Mouse (Mus musculus) neural tube, embryonic 12.5 days (tissue): ENCODE results near the gene Ankfn1. TPM values are rescaled to one million over a fixed set of nuclear protein-coding genes. Genes with fewer than 3 reads are reported as not detected.

ENCODE experiments used
- ATAC-seq: fragments of 200-750 bp; cut with Nextera tagmentation; 2 replicates; pipeline ENCODE4 v1.8.0; 2017; ENCODE audit warnings: low read depth, mild to moderate bottlenecking, moderate TSS enrichment, moderate library complexity; ENCODE audit not compliant: low FRiP score
- H3K27ac ChIP-seq: fragments of 300-500 bp; sonication (generic); 2 replicates; pipeline ENCODE4 v1.5.1; 2016
- H3K27me3 ChIP-seq: fragments of 300-500 bp; sonication (generic); replicated peaks from 2 replicates; pipeline ENCODE4 v1.6.1; 2016; ENCODE audit warnings: mild to moderate bottlenecking
- H3K36me3 ChIP-seq: fragments of 300-500 bp; sonication (generic); 2 replicates; pipeline ENCODE4 v1.6.1; 2016; ENCODE audit warnings: mild to moderate bottlenecking
- H3K4me1 ChIP-seq: fragments of 300-500 bp; sonication (generic); 2 replicates; pipeline ENCODE4 v1.6.1; 2016
- H3K4me2 ChIP-seq: fragments of 300-500 bp; sonication (generic); replicated peaks from 2 replicates; pipeline ENCODE4 v1.6.1; 2016; ENCODE audit warnings: mild to moderate bottlenecking
- H3K4me3 ChIP-seq: fragments of 300-500 bp; sonication (generic); 2 replicates; pipeline ENCODE4 v1.5.1; 2016
- H3K9ac ChIP-seq: fragments of 300-500 bp; sonication (generic); 2 replicates; pipeline ENCODE4 v1.6.1; 2016; ENCODE audit warnings: mild to moderate bottlenecking
- H3K9me3 ChIP-seq: fragments of 300-500 bp; sonication (generic); 2 replicates; pipeline ENCODE4 v1.6.1; 2016; ENCODE audit warnings: mild to moderate bottlenecking
- WGBS: fragments of 180-500 bp; shearing (Covaris S2); methylation state at CpG from one replicate; pipeline ENCODE4 v1.1.7; 2016; 5-methylcytosine and 5-hydroxymethylcytosine counted together
- polyA plus RNA-seq: library from polyadenylated mRNA; unstranded; fragments of >200 nt; fragmentation: Nextera tagmentation; extraction: Ambion mirVana; gene quantifications from 2 replicates; pipeline ENCODE4 v1.2.1, GENCODE M21; 2016

Ankfn1 gene
- polyA plus RNA-seq, 1 experiment from 2014 or later, result 1.2 TPM

GRCm38 (mm10) chr11:89608071-89608470, 169.4 kb downstream of the Ankfn1 start:
- H3K9me3 ChIP-seq, result no peaks in the 10 kb centered on the region
- H3K4me3 ChIP-seq, result no peak overlapping the region
- no peak for ATAC-seq
- H3K4me2 ChIP-seq, result no peak overlapping the region
- H3K27me3 ChIP-seq, result no peaks in the 10 kb centered on the region
- WGBS, result 78% methylated on average over 7 of the region's 7 CpGs
- H3K36me3 ChIP-seq, result no peaks in the 10 kb centered on the region
- H3K9ac ChIP-seq, result no peak overlapping the region
- H3K27ac ChIP-seq, result no peak overlapping the region
- H3K4me1 ChIP-seq, result 0 out of 2 replicates have a peak, but pooled peaks cover 5% of the 10 kb centered on the region

DNA sequence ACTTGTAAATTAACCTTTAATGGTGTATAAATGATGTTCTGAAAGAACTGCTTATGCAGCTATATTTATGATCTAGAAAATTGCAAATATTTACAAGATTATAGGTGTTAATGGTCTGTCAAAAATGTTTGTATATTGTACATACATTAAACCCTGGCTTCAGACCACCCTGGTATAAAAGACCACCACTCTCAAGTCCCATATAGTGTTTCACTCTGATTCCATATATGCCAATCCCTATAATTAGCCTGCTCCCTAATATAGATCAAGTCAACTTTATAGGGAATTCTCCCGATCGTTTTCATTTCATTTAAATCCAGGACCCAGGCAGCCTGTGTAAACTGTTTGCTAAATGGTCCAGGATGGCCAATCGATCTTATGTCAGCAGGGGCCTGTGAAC, 170.2 kb downstream of the Ankfn1 start:
- WGBS, result 88% methylated on average over 3 of the region's 3 CpGs
- no peak for ATAC-seq
- H3K27ac ChIP-seq, result no peak overlapping the region
- H3K27me3 ChIP-seq, result no peaks in the 10 kb centered on the region
- no peak overlapping the region for H3K4me3 ChIP-seq
- H3K9me3 ChIP-seq, result no peaks in the 10 kb centered on the region
- no peak overlapping the region for H3K4me2 ChIP-seq
- H3K36me3 ChIP-seq, result no peaks in the 10 kb centered on the region
- 0 out of 2 replicates have a peak, but pooled peaks cover 5% of the 10 kb centered on the region for H3K4me1 ChIP-seq
- no peak overlapping the region for H3K9ac ChIP-seq

- Histone ChIP-seq H3K9me3 (no peaks in the 10 kb centered on the region), H3K27ac (no peak overlapping the region), H3K4me1 (0 out of 2 replicates have a peak, but pooled peaks cover 5% of the 10 kb centered on the region), H3K27me3 (no peaks in the 10 kb centered on the region), H3K36me3 (no peaks in the 10 kb centered on the region), H3K4me3 (no peak overlapping the region), H3K4me2 (no peak overlapping the region), H3K9ac (no peak overlapping the region)
- no peak for ATAC-seq
- 85% methylated on average over 6 of the region's 6 CpGs for WGBS
These were observed 171.1 kb downstream of the Ankfn1 start for GRCm38 (mm10) chr11:89606346-89606745.

- H3K27ac ChIP-seq, result no peak overlapping the region
- no peak overlapping the region for H3K4me2 ChIP-seq
- no peak for ATAC-seq
- no peak overlapping the region for H3K4me3 ChIP-seq
- 78% methylated on average over 5 of the region's 5 CpGs for WGBS
- H3K9me3 ChIP-seq, result no peaks in the 10 kb centered on the region
- H3K27me3 ChIP-seq, result no peaks in the 10 kb centered on the region
- H3K36me3 ChIP-seq, result no peaks in the 10 kb centered on the region
- no peak overlapping the region for H3K9ac ChIP-seq
- no peaks in the 10 kb centered on the region for H3K4me1 ChIP-seq
These were observed 174.5 kb downstream of the Ankfn1 start for GRCm38 (mm10) chr11:89602966-89603365.

GRCm38 (mm10) chr11:89600921-89601515, 176.4 kb downstream of the Ankfn1 start:
- H3K4me2 ChIP-seq, result no peak overlapping the region
- ATAC-seq, result no peak
- no peak overlapping the region for H3K27ac ChIP-seq
- H3K9ac ChIP-seq, result no peak overlapping the region
- H3K27me3 ChIP-seq, result no peaks in the 10 kb centered on the region
- H3K36me3 ChIP-seq, result no peaks in the 10 kb centered on the region
- no peak overlapping the region for H3K4me3 ChIP-seq
- H3K9me3 ChIP-seq, result no peaks in the 10 kb centered on the region
- 91% methylated on average over 8 of the region's 8 CpGs for WGBS
- H3K4me1 ChIP-seq, result no peaks in the 10 kb centered on the region

- Histone ChIP-seq H3K27ac (no peak overlapping the region), H3K9ac (no peak overlapping the region), H3K9me3 (no peaks in the 10 kb centered on the region), H3K4me1 (no peaks in the 10 kb centered on the region), H3K4me3 (no peak overlapping the region), H3K4me2 (no peak overlapping the region), H3K27me3 (no peaks in the 10 kb centered on the region), H3K36me3 (no peaks in the 10 kb centered on the region)
- WGBS, result 88% methylated on average over 10 of the region's 10 CpGs
- no peak for ATAC-seq
These were observed 187.1 kb downstream of the Ankfn1 start for GRCm38 (mm10) chr11:89590273-89590874.

- ATAC-seq, result no peak
- 63% methylated on average over 2 of the region's 2 CpGs for WGBS
- Histone ChIP-seq H3K36me3 (no peaks in the 10 kb centered on the region), H3K4me2 (no peak overlapping the region), H3K9me3 (no peaks in the 10 kb centered on the region), H3K4me3 (no peak overlapping the region), H3K27me3 (no peaks in the 10 kb centered on the region), H3K9ac (no peak overlapping the region), H3K27ac (no peak overlapping the region), H3K4me1 (no peaks in the 10 kb centered on the region)
These were observed 191.1 kb downstream of the Ankfn1 start for GRCm38 (mm10) chr11:89586341-89586740.

GRCm38 (mm10) chr11:89579826-89580225, 197.6 kb downstream of the Ankfn1 start:
- no peak overlapping the region for H3K4me2 ChIP-seq
- WGBS, result 83% methylated on average over 6 of the region's 6 CpGs
- H3K9me3 ChIP-seq, result no peaks in the 10 kb centered on the region
- H3K9ac ChIP-seq, result no peak overlapping the region
- no peak for ATAC-seq
- no peaks in the 10 kb centered on the region for H3K4me1 ChIP-seq
- H3K27me3 ChIP-seq, result no peaks in the 10 kb centered on the region
- no peak overlapping the region for H3K27ac ChIP-seq
- H3K36me3 ChIP-seq, result no peaks in the 10 kb centered on the region
- H3K4me3 ChIP-seq, result no peak overlapping the region

- Histone ChIP-seq H3K4me3 (no peak overlapping the region), H3K9ac (no peak overlapping the region), H3K9me3 (no peaks in the 10 kb centered on the region), H3K27me3 (no peaks in the 10 kb centered on the region), H3K4me1 (no peaks in the 10 kb centered on the region), H3K36me3 (no peaks in the 10 kb centered on the region), H3K4me2 (no peak overlapping the region), H3K27ac (no peak overlapping the region)
- 68% methylated on average over 4 of the region's 4 CpGs for WGBS
- no peak for ATAC-seq
These were observed 198.3 kb downstream of the Ankfn1 start for GRCm38 (mm10) chr11:89579111-89579510.

DNA sequence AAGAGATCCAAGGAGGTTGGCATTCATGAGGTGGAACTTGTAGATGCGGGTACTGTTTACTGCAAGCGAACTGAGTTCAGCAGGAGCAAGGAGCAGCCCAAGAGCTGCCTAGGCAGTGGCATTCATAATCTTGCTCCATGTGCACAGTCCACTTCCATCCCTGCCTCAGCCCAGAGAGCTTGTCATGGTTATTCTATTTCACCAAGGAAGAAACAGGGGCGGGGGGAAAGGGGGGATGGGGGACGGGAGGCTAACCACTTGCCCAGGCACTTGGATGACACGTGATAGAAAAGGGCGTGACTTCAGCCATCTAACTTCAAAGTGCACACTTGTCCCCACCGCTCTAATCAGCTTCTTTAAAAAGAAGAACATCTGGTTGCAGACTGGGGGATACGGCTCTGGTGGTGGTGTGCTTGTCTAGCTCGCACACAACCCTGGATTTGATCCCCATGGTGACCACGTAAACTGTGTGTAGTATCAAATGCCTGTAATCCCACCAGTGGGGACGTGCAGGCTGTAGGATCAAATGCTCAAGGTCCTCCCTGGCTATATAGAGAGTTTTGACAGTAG, 203.1 kb downstream of the Ankfn1 start:
- no peak for ATAC-seq
- WGBS, result 69% methylated on average over 11 of the region's 11 CpGs

GRCm38 (mm10) chr11:89569391-89570145, 207.9 kb downstream of the Ankfn1 start:
- H3K4me1 ChIP-seq, result no peaks in the 10 kb centered on the region
- no peak for ATAC-seq
- no peak overlapping the region for H3K4me3 ChIP-seq
- H3K36me3 ChIP-seq, result no peaks in the 10 kb centered on the region
- WGBS, result 76% methylated on average over 11 of the region's 11 CpGs
- H3K9me3 ChIP-seq, result no peaks in the 10 kb centered on the region
- no peak overlapping the region for H3K4me2 ChIP-seq
- H3K9ac ChIP-seq, result no peak overlapping the region
- no peak overlapping the region for H3K27ac ChIP-seq
- no peaks in the 10 kb centered on the region for H3K27me3 ChIP-seq

More for the DNA sequence above, 203.1 kb downstream of the Ankfn1 start:
- no peaks in the 10 kb centered on the region for H3K4me1 ChIP-seq
- H3K27ac ChIP-seq, result no peak overlapping the region
- no peak overlapping the region for H3K9ac ChIP-seq
- no peak overlapping the region for H3K4me2 ChIP-seq
- H3K36me3 ChIP-seq, result no peaks in the 10 kb centered on the region
- no peaks in the 10 kb centered on the region for H3K27me3 ChIP-seq
- no peaks in the 10 kb centered on the region for H3K9me3 ChIP-seq
- H3K4me3 ChIP-seq, result no peak overlapping the region

GRCm38 (mm10) chr11:89568246-89568645, 209.2 kb downstream of the Ankfn1 start:
- Histone ChIP-seq H3K4me3 (no peak overlapping the region), H3K9ac (no peak overlapping the region), H3K27me3 (no peaks in the 10 kb centered on the region), H3K36me3 (no peaks in the 10 kb centered on the region), H3K4me1 (no peaks in the 10 kb centered on the region), H3K9me3 (no peaks in the 10 kb centered on the region), H3K27ac (no peak overlapping the region), H3K4me2 (no peak overlapping the region)
- no peak for ATAC-seq
- 88% methylated on average over 4 of the region's 4 CpGs for WGBS
